Mouse (Mus musculus): ENCODE data around the gene Rbl2.

Rbl2 gene

DNA sequence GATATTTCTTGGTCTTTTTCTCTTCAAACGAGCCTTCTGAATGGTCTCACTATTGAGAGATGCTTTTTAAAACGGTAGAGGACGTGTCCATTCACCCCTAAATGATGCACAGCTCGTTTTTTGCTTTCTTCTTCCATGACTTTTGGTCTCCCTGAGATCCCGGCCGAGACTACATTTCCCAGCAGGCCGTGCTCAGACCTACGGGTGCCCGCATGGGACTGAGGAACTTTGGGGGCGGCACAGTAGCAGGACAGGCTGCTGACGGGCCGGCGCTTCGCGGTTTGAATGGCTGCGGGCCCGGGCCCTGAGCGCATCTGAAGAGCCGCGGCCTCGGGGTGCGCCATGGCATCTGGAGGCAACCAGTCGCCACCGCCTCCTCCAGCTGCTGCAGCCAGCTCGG lies at the start of gene Rbl2:
Rbl2 (plus strand) TSS at position 224 of the 400 bp plus-strand sequence.
- DNase-seq (ENCODE audit: low spot score in 2 of 2): peak; percentile 97 to 98

DNA sequence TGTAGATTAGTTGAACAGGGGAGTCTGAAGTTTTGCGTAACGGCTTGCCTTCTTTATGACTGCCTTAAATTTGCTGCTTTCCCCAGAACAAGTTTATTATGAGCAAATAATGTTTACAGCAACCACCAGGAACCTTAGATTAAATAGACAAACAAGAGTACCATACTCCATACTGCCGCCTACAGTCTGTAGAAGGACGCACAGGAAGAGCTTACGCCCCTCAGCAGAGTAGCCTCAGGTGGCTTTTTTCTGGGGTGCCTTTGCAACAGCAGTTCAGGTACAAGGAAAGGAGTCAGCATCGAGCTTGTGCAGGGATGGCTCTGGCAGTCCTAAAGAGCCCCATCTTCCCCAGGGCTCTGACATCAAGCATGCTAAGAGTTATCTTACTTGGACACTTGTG lies 35.4 kb upstream of the Rbl2 start:
- DNase-seq (ENCODE audit: low spot score in 2 of 2): no peak

DNA sequence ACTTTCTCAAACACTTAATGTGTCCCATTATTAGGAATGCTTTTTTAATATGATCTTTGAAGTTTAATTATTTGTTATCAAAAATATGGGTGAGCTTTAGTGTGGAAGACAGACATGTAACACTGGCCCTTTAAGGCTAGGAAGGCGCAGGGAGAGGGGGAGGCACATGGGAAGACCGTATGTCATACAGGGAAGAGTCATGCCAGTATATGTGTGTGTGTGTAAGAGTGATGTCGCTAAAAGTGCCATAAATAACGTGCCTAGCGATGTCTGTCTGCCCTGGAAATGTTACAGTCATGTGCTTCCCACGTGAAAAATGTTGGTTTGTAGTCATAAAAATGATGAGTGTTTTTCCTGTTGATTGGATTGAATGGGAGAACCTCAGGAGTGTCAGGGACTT lies 33.0 kb upstream of the Rbl2 start:
- no peak for DNase-seq (ENCODE audit: low spot score in 2 of 2)

DNA sequence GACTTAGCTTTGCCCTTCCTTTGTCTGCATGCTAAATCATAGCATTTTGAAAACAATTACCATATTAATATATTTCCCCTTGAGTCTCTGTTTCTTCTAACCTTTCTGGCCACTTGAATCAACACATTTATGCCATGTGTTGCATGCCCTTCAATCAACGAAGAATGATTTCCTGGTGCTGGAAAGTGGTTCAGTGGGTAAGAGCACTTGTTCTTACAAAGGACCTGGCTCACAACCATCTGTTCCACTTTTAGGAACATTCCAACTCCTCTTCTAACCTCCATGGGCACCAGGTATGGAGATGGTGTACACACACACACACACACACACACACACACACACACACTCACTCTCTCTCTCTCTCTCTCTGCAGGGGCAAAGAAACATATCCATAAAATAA lies 31.2 kb upstream of the Rbl2 start:
- no peak for DNase-seq (ENCODE audit: low spot score in 2 of 2)

DNA sequence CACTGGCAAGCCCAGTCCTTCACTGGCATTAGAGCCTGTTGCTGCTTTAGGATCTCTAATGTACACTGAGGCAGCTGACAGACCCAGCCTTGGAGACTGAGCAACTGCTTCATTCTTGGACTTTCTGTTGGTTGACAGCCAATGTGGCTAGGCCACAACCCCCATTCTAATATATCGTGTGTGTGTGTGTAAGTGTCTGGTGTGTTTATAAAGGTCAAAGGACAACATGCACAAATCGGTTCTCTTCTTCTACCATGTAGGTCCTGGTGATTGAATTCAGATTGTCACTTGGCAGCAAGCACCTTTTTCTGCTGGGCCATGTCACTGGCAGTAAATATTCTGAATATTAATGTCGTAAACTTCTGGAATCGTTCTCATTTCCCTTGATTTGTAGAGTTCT lies 23.5 kb upstream of the Rbl2 start:
- DNase-seq (ENCODE audit: low spot score in 2 of 2): no peak

DNA sequence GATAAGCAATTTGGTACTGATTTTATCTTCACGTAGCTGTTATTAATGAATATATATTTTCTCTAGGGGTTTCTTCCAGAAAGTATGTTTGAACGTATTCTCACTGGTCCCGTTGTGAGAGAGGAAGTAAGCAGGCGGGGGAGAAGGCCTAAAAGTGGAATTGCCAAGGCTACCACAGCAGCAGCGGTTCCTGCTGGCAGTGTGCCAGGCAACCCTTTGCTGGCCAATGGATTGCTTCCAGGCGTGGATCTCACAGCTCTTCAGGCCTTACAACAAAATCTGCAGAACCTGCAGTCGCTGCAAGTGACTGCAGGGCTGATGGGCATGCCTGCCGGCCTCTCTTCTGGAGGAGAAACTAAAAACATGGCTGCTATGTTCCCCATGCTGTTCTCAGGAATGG lies 18.8 kb upstream of the Rbl2 start:
- DNase-seq (ENCODE audit: low spot score in 2 of 2): peak; percentile 61 to 75

DNA sequence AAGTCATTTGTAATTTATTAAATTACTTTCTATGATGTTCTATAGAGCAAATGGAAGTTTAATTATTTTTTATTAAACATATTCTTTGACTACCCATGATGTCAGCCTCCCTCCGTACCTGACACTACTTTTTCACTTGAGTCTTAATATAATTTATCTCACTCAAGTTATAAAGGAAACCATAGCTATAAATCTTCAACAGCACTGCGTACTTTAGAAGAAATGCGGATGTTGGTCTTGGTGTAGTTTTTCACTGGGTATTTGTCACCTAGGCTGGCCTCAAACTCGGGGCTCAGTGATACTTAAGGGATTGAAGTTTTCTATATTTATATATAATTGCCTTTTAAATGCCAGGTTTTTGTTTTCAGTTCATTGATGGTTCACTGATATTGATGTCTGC lies 15.4 kb upstream of the Rbl2 start:
- DNase-seq (ENCODE audit: low spot score in 2 of 2): no peak

DNA sequence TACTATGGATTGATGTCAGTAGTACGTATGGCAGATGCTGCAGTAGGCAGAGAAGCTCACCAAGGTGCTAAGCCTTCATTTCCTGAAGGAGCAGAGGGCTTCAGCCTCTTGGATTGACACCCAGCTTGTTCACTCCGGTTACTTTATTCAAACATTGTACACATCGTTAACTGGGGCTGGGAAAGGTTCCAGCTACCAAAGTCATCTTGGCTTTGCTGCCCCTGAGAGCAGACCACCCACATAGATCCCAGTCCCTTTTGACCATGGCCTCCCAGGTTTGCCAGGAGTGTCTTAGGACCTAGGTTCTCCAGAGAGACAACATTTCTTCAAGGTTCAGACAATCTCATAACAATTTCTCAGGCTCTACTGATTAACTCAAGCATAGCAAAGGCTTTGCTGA lies 13.0 kb upstream of the Rbl2 start:
- no peak for DNase-seq (ENCODE audit: low spot score in 2 of 2)

DNA sequence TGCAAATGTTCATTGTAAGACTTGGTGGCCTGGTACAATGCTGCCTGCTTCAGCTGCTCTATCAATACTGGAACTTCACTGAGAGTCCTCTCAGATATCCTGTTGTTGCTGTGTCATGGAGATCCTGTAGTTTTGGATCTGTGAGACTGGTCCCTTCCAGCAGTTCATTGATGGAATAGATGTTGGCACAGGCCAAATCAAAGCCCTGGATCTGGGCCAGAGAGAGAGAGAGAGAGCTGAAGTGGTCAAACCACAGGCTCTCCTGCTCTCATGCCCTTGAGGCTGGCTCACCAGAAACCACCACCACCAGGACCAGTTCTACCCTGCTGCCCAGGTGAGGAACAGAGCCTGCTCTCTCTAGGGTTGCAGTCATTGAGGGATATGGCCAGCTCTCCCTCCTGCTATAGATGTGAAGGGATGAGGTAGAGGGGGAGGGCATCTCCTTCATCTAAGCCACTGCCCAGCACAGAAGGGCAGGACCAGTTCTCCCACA lies 10.7 kb upstream of the Rbl2 start:
- no peak for DNase-seq (ENCODE audit: low spot score in 2 of 2)

DNA sequence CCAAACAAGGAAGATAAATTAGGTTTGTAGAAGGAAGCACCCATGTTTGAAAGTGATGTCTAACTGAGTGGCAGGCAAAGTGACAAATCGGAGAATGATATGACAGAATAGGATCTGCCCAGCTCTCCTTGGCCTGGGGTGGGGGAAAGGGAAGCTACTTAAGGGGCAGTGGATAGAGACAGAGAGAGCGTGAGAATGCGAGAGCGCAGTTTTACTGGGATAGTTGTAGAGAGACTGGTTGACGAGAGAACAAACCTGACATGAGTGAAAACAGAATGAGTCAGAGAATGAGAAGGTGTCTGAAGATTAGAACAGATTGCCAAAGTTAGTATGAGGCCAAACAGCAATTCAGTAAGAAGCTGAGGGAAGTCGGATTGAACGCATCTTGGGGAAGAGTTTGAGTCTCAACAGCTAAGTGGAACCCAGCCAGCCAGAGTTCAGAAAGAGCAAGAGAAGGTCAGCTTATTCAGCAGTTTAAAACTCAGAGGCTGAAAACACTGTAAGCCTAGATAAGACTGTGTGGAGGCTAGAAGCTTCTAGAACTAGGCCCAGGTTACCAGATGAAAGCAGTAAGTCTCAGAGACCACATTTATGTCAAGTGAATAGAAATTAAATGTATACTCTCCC lies 9.9 kb upstream of the Rbl2 start:
- no peak for DNase-seq (ENCODE audit: low spot score in 2 of 2)

DNA sequence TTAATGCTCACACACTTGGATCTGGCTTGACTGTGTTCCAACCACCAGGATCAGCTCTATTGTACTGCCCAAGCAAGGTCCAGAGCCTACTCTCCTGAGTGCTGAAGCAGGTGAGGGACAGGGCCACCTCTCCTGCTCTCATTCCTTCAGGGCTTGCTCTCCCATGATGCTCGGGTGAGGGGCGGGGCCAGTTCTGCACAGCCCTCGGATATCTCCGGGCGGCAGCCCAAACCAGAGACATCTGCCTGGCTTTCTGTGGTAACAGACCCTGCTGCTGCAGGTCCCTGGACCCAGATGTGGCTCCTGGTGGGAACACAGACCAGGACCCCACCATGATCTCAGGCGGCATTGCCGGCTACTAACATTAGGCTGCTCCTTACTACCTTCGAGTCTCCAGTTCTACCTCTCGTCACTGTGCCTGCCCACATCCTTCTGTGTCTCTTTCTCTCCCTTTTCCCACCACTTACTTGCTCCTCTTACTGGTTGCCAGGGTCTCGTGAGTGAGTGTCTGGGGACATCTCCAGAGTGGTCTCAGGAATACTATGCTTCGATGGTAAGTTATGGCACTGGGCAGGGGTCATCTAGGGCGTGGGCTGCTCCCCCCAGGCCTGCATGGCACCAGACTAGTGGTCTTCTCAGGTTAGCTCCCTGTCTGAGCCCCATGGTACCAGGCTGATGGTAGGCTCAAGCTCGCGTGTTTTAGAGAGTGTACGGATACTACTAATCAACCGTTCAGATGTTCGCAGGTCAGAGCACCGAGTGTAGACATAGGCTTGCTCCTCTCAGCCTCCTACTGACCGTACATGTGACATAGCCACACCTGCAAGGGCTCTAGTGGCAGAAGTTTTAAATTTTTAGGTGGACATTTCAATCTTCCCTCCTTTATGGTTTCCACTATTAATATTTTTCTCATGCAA lies 9.0 kb upstream of the Rbl2 start:
- no peak for DNase-seq (ENCODE audit: low spot score in 2 of 2)

DNA sequence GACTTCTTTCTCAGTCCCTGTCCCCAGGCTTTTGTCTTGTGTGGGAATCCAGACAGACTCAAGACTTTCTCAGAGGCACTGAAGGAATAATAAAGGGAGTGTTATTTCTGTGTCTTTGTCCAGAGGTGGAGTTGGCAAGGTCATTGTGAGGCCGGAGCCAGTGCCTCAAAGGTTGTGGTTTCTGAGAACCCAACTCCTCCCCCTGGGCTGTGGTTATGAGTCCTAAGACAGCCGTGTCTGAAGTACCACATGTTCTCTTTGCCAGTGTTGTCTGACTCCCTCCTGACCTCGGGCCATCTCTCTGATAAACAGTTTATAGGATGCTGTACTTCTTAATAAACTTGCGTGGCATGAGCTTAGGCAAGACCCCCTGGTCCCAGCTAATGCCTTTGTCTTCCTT lies 4.7 kb upstream of the Rbl2 start:
- DNase-seq (ENCODE audit: low spot score in 2 of 2): no peak

DNA sequence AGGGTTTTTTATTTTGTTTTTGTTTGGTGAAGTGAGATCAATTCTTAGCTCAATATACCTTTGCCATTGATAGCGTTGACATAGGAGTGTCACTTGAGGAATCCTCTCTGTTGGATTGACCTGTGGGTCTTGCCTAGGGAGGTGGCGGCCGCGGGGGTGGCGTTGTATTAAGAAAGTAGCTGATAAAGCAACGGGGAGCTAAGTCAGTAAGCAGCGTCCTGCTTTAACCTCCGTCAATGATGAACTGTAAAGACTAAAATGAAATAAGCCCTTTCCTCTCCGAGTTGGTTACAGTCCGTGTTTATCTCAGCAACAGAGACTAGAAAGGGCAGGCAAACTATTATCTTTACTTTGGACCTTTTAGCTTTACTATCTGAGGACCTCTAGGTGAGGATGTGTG lies 450 bp upstream of the Rbl2 start:
- DNase-seq (ENCODE audit: low spot score in 2 of 2): no peak

DNA sequence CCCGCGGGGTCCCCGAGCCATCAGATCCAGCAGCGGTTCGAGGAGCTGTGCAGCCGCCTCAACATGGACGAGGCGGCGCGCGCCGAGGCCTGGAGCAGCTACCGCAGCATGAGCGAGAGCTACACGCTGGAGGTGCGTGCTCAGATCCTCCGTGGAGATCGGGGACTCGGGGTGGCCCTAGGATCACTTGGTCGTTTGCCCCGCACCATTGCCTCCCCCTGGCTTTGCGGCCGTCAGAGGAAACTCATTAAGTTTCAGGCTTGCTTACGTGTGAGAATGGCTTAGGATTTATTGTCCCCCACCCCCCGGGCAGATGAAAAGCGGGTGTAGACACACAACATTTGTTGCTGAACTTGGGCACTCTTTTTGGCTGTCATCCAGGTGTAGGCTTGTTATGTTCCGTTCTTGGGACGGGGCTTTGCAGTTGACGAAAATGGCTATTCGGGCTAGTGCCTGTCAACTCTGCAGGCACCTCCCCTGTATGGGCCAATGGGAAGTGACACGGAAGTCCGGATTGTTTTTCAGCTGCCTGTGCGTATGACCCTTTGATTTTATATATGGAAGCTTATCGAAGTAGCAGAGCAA lies 510 bp downstream of the Rbl2 start:
- DNase-seq (ENCODE audit: low spot score in 2 of 2): peak; percentile 57 to 63

DNA sequence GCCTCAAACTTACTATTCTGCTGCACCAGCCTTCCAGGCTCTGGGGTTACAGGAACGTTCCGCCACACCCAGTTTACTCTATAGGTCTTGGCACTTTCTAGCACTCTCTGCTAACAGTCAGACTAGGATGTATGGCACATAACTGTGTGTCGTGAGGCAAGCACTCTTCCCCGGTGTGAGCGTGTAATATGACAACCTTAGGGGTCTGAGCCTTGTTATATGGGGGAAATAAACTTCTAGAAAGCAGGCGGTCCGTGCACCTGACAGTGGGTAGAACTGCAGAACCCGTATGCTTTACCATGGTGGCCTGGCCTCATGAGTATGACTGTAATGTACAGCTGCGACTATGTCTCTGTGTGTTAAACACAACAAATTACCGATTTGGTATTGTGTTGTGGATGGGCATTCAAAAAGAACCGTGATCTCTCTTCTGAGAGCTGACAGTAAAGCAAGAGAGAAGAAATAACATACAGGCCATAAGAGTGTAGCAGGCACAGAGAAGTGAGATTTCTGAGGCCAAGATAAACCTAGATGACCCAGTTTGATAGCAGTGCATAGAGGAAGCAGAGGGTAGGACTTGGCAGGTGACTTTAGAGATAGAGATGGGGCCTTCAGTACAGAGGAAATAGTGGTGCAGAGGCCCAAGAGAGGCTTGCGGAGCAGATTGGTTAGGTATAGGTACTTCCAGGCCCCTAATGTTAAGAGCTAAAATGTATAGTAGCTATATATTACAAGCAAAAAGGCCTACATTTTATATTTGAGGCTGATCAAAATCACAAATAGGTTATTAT lies 7.4 kb downstream of the Rbl2 start:
- no peak for DNase-seq (ENCODE audit: low spot score in 2 of 2)

DNA sequence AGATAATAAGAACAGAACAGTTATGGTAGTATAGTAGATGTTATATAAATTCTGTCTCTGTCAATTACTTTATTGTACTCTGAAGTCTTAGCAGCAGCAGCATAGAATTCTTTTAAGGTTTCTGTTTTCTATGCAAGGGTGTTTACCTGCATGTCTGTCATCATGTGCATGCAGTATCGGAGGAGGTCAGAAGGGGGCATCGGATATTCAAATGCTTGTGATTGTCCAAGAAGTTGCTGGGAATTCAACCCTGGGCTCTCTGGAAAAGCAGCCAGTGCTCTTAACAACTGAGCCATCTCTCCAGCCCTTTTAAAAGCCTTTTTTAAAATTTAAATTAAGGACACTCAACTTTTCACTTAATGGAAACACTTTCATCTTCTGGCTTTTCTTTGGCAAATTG lies 9.8 kb downstream of the Rbl2 start:
- DNase-seq (ENCODE audit: low spot score in 2 of 2): no peak

DNA sequence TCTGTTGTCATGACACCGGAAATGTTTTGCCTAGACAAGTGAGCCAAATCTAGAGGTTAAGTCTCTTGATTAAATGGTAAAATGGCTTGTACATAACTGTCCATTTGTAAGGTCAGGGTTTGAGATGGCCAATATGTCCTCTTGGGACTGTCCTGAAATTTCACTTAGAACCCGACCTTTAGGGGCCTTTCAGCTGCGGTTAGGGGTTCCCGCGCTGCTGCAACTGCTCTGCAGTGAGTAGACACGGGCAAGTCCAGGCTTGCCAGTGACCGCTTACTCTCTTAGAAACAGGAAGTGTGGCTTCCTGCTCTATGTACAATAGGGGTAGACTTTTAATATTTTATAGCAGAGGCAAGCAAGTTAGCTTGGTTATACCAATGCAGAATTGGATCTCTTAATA lies 12.1 kb downstream of the Rbl2 start:
- DNase-seq (ENCODE audit: low spot score in 2 of 2): no peak

DNA sequence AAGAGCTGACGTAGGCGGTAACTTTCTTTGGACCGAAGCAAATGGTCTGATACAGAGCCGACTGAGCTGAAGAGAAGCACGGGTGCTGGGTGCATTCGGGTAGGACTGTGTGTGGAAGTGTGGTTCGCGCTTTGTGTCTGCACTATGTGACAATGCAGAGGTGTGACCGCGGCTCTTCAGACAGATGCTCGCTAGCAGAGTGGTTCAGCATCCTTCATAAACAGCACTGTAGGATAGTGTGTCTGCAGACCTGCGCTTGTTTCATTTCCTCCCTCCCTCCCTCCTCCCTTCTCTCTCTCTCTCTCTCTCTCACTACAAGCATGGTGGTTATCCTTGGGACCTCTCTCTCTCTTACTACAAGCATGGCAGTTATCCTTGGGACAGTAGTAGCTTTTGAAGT lies 12.6 kb downstream of the Rbl2 start:
- no peak for DNase-seq (ENCODE audit: low spot score in 2 of 2)

DNA sequence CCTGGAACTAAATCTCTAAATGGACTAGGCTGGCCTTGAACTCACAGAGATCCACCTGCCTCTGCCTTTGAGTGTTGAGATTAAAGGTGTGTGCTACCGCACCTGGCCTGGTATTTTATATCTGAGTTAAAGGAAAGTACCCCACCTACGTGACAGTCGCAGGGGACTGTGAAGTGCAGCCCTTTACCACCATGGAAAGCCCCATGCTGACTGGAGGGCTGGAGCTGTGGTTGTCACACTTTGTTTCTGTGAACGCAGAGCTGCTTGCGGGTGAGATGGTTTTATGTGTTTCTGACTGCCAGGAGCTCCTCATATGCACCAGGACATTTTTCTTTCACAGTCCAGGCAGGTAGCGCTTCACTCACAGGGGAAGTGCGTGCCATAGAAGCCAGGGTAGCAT lies 18.6 kb downstream of the Rbl2 start:
- no peak for DNase-seq (ENCODE audit: low spot score in 2 of 2)

DNA sequence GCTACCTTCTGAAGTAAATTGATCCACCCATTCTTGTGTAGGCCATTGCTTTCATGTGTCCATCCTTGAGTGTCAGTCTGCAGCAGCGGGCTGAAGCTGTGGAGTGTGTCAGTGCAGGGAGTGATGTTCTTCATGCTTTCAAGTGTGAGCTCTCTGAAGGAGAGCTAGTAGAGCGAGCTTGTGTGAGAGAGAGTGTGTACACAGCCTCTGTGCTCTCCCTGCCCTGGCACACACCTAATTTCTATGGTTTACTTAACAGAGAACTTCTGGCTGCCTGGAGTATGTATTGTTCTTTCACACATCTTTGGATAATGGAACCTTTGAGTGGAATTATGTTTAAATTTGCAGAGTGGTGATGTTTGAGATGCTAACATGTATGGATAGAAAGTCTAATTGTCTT lies 19.7 kb downstream of the Rbl2 start:
- DNase-seq (ENCODE audit: low spot score in 2 of 2): no peak

DNA sequence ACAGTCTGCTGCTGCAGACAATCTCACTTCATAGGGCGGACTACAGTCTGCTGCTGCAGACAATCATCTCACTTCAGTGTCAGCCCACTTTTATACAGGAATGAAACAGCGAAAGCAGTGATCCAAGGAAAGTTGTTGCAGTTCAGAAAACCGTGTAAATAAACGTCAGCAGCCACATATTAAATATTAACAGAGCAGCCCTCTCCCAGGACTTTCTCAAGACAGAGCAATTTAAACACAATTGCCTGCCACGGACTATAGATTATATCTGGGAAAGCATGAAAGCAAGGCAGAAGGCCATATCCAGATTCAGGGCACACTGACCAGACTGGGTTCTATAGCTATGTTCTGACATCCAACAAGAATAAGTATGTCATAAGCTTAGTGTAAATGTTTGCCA lies 24.3 kb downstream of the Rbl2 start:
- no peak for DNase-seq (ENCODE audit: low spot score in 2 of 2)

DNA sequence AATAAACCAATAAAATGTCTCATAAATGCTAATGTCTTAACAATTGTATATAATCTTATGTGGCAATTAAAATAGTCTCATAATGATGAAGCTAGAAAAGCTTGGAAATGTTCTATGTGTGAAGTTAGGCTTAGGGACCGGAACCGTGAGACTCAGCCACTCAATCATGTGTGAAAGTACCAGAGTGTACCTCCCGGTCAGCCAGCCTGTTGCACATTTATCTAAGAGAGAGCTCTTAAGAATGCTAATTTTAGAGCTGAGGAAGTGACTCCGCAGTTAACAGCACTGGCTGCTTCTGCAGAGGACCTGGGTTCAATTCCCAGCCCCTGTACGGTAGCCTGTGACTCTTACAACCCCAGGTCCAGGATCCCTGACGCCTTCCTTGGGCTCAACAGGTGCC lies 28.2 kb downstream of the Rbl2 start:
- no peak for DNase-seq (ENCODE audit: low spot score in 2 of 2)
